Mouse (Mus musculus) heart, adult 2 months (tissue): ENCODE measurements around the gene Slc45a1.

ENCODE experiments used
- CTCF ChIP-seq: fragments of 200-600 bp; IDR thresholded peaks from 2 replicates; pipeline ENCODE4 v1.8.1; 2022; ENCODE audit warnings: antibody characterized with exemption, mild to moderate bottlenecking, moderate library complexity
- POLR2A ChIP-seq: fragments of 200-500 bp; IDR thresholded peaks from 2 replicates; pipeline ENCODE4 v1.6.1; 2011; ENCODE audit warnings: mild to moderate bottlenecking, low read depth, low read length, control low read depth; ENCODE audit not compliant: insufficient read depth

DNA sequence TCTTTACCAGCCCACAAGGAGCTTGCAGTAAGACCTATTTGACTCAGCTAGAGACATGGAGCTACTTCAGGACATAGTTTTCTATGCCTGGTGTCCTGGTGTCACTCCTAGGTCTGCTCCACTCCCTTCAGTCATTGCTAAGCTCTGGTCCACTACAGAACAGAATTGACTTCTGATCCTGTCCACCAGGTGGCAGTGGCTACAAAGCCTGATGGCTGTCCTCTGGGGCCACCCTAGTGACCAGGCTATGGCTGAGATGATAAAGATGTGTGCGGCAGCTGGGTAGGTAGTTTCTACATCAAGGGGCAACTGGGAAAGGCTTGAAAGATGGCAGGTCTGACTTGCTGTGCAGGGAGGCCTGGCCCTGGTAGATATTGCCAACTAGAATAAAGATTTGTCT, 26.5 kb downstream of the Slc45a1 start:
- TF ChIP-seq CTCF (peak; percentile 87), POLR2A (no peak)
